Mouse (Mus musculus) olfactory bulb, adult 2 months (tissue): Measurements from ENCODE around the gene Tsen34.

Experiments
- CTCF ChIP-seq: fragments of 200-500 bp; IDR thresholded peaks from 2 replicates; pipeline ENCODE4 v1.5.1; 2012; ENCODE audit warnings: low read depth, mild to moderate bottlenecking, low read length, moderate library complexity; ENCODE audit not compliant: insufficient read depth
- POLR2A ChIP-seq: fragments of 200-500 bp; IDR thresholded peaks from 2 replicates; pipeline ENCODE4 v1.6.1; 2012; ENCODE audit warnings: mild to moderate bottlenecking, low read depth, low read length, moderate library complexity; ENCODE audit not compliant: insufficient read depth

GRCm38 (mm10) chr7:3692987-3693808 lies 535 bp downstream of the Tsen34 start, which contains the start of gene Mboat7:
- no peak for TF ChIP-seq POLR2A
- TF ChIP-seq CTCF: no peak
